Mouse (Mus musculus) gastrocnemius, postnatal 10 days (tissue): ENCODE results near the gene Gm10283. TPM values are rescaled to one million over a fixed set of nuclear protein-coding genes. Genes with fewer than 3 reads are reported as not detected.

ENCODE experiments used
- total RNA-seq, 2 experiments: library from RNA; stranded (reverse); gene quantifications; 2 replicates each; pipeline ENCODE4 v1.2.3; 2021

Gm10283 gene
- total RNA-seq, 2 experiments from 2014 or later, result not detected

Other genes starting within 250 kb of the Gm10283 start
- not detected for gene Aadat, start 2.7 kb upstream of the Gm10283 start, total RNA-seq
- 1 to 10 TPM; 6.1 to 7.6 TPM for gene Mfap3l, start 129.6 kb upstream of the Gm10283 start, total RNA-seq